Mouse (Mus musculus): Measurements from ENCODE around the gene Dock9.

GRCm38 (mm10) chr14:121675146-121675545 is 122.5 kb downstream of the Dock9 start:
- TF ChIP-seq CTCF (IDR thresholded peaks at IDR 0.05; ENCODE audit: extremely low read depth, insufficient read depth, low read length) = no peak
- TF ChIP-seq POLR2A (IDR thresholded peaks at IDR 0.05; ENCODE audit: extremely low read depth, insufficient read depth, low read length) = no peak

Measured in cortical plate, adult 2 months (tissue).